Mouse (Mus musculus) lung, embryonic 15.5 days (tissue): ENCODE data around the gene Chrm3. TPM values are rescaled to one million over a fixed set of nuclear protein-coding genes. Genes with fewer than 3 reads are reported as not detected.

Experiments
- ATAC-seq: fragments of 200-750 bp; cut with Nextera tagmentation; 2 replicates; pipeline ENCODE4 v1.8.0; 2017; ENCODE audit warnings: moderate number of reproducible peaks, borderline replicate concordance; ENCODE audit not compliant: low FRiP score, low TSS enrichment; ENCODE audit errors: extremely low read depth
- H3K27ac ChIP-seq: fragments of 300-500 bp; sonication (generic); 2 replicates; pipeline ENCODE4 v1.5.1; 2015; ENCODE audit warnings: moderate library complexity, mild to moderate bottlenecking, inconsistent platforms
- H3K27me3 ChIP-seq: fragments of 300-500 bp; sonication (generic); 2 replicates; pipeline ENCODE4 v1.6.1; 2015; ENCODE audit warnings: inconsistent platforms
- H3K36me3 ChIP-seq: fragments of 300-500 bp; sonication (generic); 2 replicates; pipeline ENCODE4 v1.6.1; 2015; ENCODE audit warnings: inconsistent platforms
- H3K4me1 ChIP-seq: fragments of 300-500 bp; sonication (generic); 2 replicates; pipeline ENCODE4 v1.6.1; 2015; ENCODE audit warnings: inconsistent platforms
- H3K4me2 ChIP-seq: fragments of 300-500 bp; sonication (generic); 2 replicates; pipeline ENCODE4 v1.6.1; 2015; ENCODE audit warnings: inconsistent platforms, mild to moderate bottlenecking, moderate library complexity
- H3K4me3 ChIP-seq: fragments of 300-500 bp; sonication (generic); 2 replicates; pipeline ENCODE4 v1.5.1; 2015; ENCODE audit warnings: mild to moderate bottlenecking, inconsistent platforms
- H3K9ac ChIP-seq: fragments of 300-500 bp; sonication (generic); 2 replicates; pipeline ENCODE4 v1.6.1; 2015; ENCODE audit warnings: inconsistent platforms
- H3K9me3 ChIP-seq: fragments of 300-500 bp; sonication (generic); 2 replicates; pipeline ENCODE4 v1.6.1; 2016; ENCODE audit warnings: inconsistent platforms
- WGBS: fragments of 180-500 bp; shearing (Covaris S2); methylation state at CpG from one replicate; pipeline ENCODE4 v1.1.7; 2015; 5-methylcytosine and 5-hydroxymethylcytosine counted together
- polyA plus RNA-seq: library from polyadenylated mRNA; unstranded; fragments of >200 nt; fragmentation: Nextera tagmentation; extraction: Ambion mirVana; gene quantifications from 2 replicates; pipeline ENCODE4 v1.2.1, GENCODE M21; 2015

The Chrm3 gene
- polyA plus RNA-seq, 1 experiment from 2014 or later: 0.55 TPM

- no peaks in the 10 kb centered on the region for H3K9me3 ChIP-seq
- no peak overlapping the region for H3K27ac ChIP-seq
- no peaks in the 10 kb centered on the region for H3K27me3 ChIP-seq
- H3K9ac ChIP-seq: no peak overlapping the region
- WGBS: 86% methylated on average over 4 of the region's 4 CpGs
- no peak overlapping the region for H3K4me2 ChIP-seq
- no peak for ATAC-seq
- no peaks in the 10 kb centered on the region for H3K36me3 ChIP-seq
- no peaks in the 10 kb centered on the region for H3K4me1 ChIP-seq
- H3K4me3 ChIP-seq: no peak overlapping the region
These were observed 411.6 kb downstream of the Chrm3 start for GRCm38 (mm10) chr13:9949091-9949490.

- H3K27ac ChIP-seq: no peak overlapping the region
- ATAC-seq: no peak
These were observed 420.5 kb downstream of the Chrm3 start for GRCm38 (mm10) chr13:9940186-9940585.

DNA sequence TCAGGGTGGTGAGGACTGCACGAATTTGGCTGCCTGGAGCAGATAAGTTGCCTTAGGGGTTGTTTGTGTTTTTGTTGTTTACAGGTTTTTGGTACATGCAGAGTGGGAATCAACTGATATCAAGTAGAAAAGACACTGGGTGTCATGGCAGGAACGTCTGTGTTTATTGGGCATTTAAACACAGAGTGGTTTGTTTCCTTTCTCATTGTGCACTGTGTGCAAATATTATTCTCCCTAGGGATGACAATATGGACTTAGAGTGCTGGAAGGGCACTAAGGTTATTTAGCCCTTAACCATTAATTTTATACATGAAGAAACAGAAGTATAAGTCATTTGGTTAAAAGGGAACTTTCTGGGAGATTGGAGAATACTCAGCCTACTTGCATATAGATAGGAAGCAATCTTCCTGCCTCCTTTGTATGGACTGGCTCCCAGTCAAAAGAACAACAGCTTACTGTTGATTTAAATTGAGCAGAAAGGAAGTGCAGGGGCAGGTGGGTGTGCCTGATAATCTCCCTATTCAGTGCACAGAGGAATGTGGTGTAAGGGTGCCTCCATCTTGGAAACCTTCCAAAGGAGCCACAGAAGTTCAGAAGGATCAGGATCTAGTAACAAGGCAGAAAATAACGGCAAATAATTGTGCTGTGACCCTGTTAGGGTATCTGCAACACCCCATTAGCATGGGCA, 421.7 kb downstream of the Chrm3 start:
- no peak overlapping the region for H3K9ac ChIP-seq
- H3K27me3 ChIP-seq: no peaks in the 10 kb centered on the region
- 48% methylated on average over 3 of the region's 3 CpGs for WGBS
- H3K4me3 ChIP-seq: no peak overlapping the region
- H3K4me2 ChIP-seq: no peak overlapping the region
- ATAC-seq: 0 out of 2 replicates have a peak, but pooled peaks have one; percentile 27
- 0 out of 2 replicates have a peak overlapping the region, but pooled peaks have one; percentile 19 for H3K27ac ChIP-seq
- no peaks in the 10 kb centered on the region for H3K36me3 ChIP-seq
- no peaks in the 10 kb centered on the region for H3K9me3 ChIP-seq
- H3K4me1 ChIP-seq: no peaks in the 10 kb centered on the region

More at GRCm38 (mm10) chr13:9940186-9940585, 420.5 kb downstream of the Chrm3 start:
- Histone ChIP-seq H3K36me3 (no peaks in the 10 kb centered on the region), H3K4me3 (no peak overlapping the region), H3K4me2 (no peak overlapping the region), H3K27me3 (no peaks in the 10 kb centered on the region), H3K4me1 (no peaks in the 10 kb centered on the region), H3K9me3 (no peaks in the 10 kb centered on the region), H3K9ac (no peak overlapping the region)
- 42% methylated on average over 1 of the region's 1 CpGs for WGBS

- no peak overlapping the region for H3K27ac ChIP-seq
- no peak overlapping the region for H3K4me3 ChIP-seq
- H3K36me3 ChIP-seq: no peaks in the 10 kb centered on the region
- no peaks in the 10 kb centered on the region for H3K4me1 ChIP-seq
- H3K9ac ChIP-seq: no peak overlapping the region
- WGBS: 37% methylated on average over 4 of the region's 4 CpGs
- no peaks in the 10 kb centered on the region for H3K27me3 ChIP-seq
- H3K9me3 ChIP-seq: no peaks in the 10 kb centered on the region
- H3K4me2 ChIP-seq: no peak overlapping the region
- no peak for ATAC-seq
These were observed 427.9 kb downstream of the Chrm3 start for GRCm38 (mm10) chr13:9932714-9933113.

DNA sequence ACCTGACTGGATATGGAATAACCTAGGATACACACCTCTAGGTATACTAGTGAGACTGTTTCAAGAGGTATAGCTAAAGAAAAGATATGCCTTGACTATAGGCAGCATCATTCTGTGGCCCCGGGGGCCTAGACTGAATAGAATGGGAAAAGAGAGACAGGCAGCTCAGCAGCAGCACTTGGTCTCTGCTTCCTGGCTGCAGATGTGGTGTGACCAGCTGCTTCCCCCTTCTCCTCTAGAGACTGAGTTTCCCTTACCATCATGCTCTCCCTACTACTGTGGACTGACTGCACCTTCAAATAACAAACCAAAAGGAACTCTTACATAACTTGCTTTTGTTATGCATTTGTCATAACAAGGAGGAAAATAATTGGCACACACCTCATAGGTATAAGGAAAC, 430.0 kb downstream of the Chrm3 start:
- H3K27me3 ChIP-seq: no peaks in the 10 kb centered on the region
- no peaks in the 10 kb centered on the region for H3K4me1 ChIP-seq
- H3K9ac ChIP-seq: no peak overlapping the region
- no peak for ATAC-seq
- WGBS: 90% methylated on average over 1 of the region's 1 CpGs
- H3K4me3 ChIP-seq: no peak overlapping the region
- no peaks in the 10 kb centered on the region for H3K9me3 ChIP-seq
- no peak overlapping the region for H3K27ac ChIP-seq
- H3K36me3 ChIP-seq: no peaks in the 10 kb centered on the region
- H3K4me2 ChIP-seq: no peak overlapping the region

GRCm38 (mm10) chr13:9929978-9930377, 430.7 kb downstream of the Chrm3 start:
- ATAC-seq: peak; percentile 35; the same call in 1 of the 2 replicates
- no peak overlapping the region for H3K27ac ChIP-seq

DNA sequence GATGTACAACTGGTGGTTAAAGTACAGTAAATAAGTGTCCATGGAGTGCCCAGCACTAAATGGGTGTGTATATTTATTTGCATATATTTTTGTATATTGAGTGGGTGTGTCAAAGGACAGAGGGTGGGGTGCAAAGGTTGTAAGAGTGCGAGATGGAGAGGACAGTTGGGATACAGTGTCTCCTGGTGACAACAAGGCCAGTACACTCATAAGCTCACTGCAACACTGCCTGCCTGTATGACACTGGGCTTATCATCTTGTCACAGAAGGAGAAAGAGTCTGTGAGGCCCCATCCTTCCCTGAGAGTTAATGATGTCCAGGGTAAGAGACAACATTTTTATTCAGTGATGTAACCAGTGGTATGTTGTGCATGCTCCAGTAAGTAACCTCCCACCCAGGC, 439.5 kb downstream of the Chrm3 start:
- no peak for ATAC-seq
- no peak overlapping the region for H3K9ac ChIP-seq
- H3K4me3 ChIP-seq: no peak overlapping the region
- no peaks in the 10 kb centered on the region for H3K36me3 ChIP-seq
- H3K27ac ChIP-seq: no peak overlapping the region
- no peak overlapping the region for H3K4me2 ChIP-seq
- 87% methylated on average over 1 of the region's 1 CpGs for WGBS
- no peaks in the 10 kb centered on the region for H3K9me3 ChIP-seq
- no peaks in the 10 kb centered on the region for H3K27me3 ChIP-seq
- no peaks in the 10 kb centered on the region for H3K4me1 ChIP-seq

More at GRCm38 (mm10) chr13:9929978-9930377, 430.7 kb downstream of the Chrm3 start:
- H3K36me3 ChIP-seq: no peaks in the 10 kb centered on the region
- no peaks in the 10 kb centered on the region for H3K4me1 ChIP-seq
- no peak overlapping the region for H3K4me2 ChIP-seq
- 38% methylated on average over 2 of the region's 2 CpGs for WGBS
- H3K9me3 ChIP-seq: no peaks in the 10 kb centered on the region
- H3K4me3 ChIP-seq: no peak overlapping the region
- H3K9ac ChIP-seq: no peak overlapping the region
- no peaks in the 10 kb centered on the region for H3K27me3 ChIP-seq

GRCm38 (mm10) chr13:9912697-9913096, 447.9 kb downstream of the Chrm3 start:
- ATAC-seq: no peak
- Histone ChIP-seq H3K27ac (no peak overlapping the region), H3K4me2 (no peak overlapping the region), H3K9ac (no peak overlapping the region), H3K9me3 (no peaks in the 10 kb centered on the region), H3K27me3 (no peaks in the 10 kb centered on the region), H3K4me1 (no peaks in the 10 kb centered on the region), H3K36me3 (no peaks in the 10 kb centered on the region), H3K4me3 (no peak overlapping the region)
- WGBS: 86% methylated on average over 4 of the region's 4 CpGs

GRCm38 (mm10) chr13:9908707-9909106, 451.9 kb downstream of the Chrm3 start:
- Histone ChIP-seq H3K36me3 (no peaks in the 10 kb centered on the region), H3K4me2 (no peak overlapping the region), H3K9me3 (no peaks in the 10 kb centered on the region), H3K27me3 (no peaks in the 10 kb centered on the region), H3K27ac (no peak overlapping the region), H3K9ac (no peak overlapping the region), H3K4me3 (no peak overlapping the region), H3K4me1 (no peaks in the 10 kb centered on the region)
- 49% methylated on average over 2 of the region's 2 CpGs for whole genome bisulfite sequencing
- no peak; the same call in 1 of the 2 replicates for ATAC-seq

DNA sequence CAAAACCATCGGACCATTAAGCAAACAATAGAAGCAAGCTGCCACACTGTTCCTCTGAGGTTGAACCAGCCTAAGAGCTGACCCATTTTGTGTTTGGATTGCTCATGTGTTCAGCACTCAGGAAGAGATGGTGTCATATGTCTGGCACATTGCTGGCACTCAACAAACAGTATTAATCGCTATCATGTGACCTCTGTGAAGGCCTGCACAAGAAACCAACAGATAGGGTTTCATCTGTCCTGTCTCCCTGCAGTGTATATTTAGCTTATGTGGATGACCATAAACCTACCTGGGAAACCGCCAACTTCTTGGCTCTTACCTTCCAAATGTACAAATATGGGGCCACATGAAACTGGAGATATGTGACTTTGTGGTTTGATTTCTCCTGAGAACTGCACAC, 453.4 kb downstream of the Chrm3 start:
- no peak overlapping the region for H3K4me2 ChIP-seq
- no peak overlapping the region for H3K9ac ChIP-seq
- H3K4me3 ChIP-seq: no peak overlapping the region
- ATAC-seq: no peak
- no peak overlapping the region for H3K27ac ChIP-seq
- H3K4me1 ChIP-seq: no peaks in the 10 kb centered on the region
- H3K27me3 ChIP-seq: no peaks in the 10 kb centered on the region
- no peaks in the 10 kb centered on the region for H3K36me3 ChIP-seq
- H3K9me3 ChIP-seq: no peaks in the 10 kb centered on the region
- 54% methylated on average over 3 of the region's 3 CpGs for WGBS

GRCm38 (mm10) chr13:9904455-9904854, 456.2 kb downstream of the Chrm3 start:
- H3K9me3 ChIP-seq: no peaks in the 10 kb centered on the region
- H3K27ac ChIP-seq: no peak overlapping the region
- no peak overlapping the region for H3K4me2 ChIP-seq
- H3K4me1 ChIP-seq: no peaks in the 10 kb centered on the region
- no peak for ATAC-seq
- no peaks in the 10 kb centered on the region for H3K36me3 ChIP-seq
- no peaks in the 10 kb centered on the region for H3K27me3 ChIP-seq
- no peak overlapping the region for H3K4me3 ChIP-seq
- no peak overlapping the region for H3K9ac ChIP-seq

GRCm38 (mm10) chr13:9900653-9901385, 459.8 kb downstream of the Chrm3 start:
- H3K4me3 ChIP-seq: no peak overlapping the region
- ATAC-seq: no peak
- no peak overlapping the region for H3K4me2 ChIP-seq
- no peaks in the 10 kb centered on the region for H3K36me3 ChIP-seq
- no peaks in the 10 kb centered on the region for H3K9me3 ChIP-seq
- H3K27me3 ChIP-seq: no peaks in the 10 kb centered on the region
- no peaks in the 10 kb centered on the region for H3K4me1 ChIP-seq
- no peak overlapping the region for H3K27ac ChIP-seq
- WGBS: 84% methylated on average over 5 of the region's 5 CpGs
- no peak overlapping the region for H3K9ac ChIP-seq
